Mouse (Mus musculus) kidney, embryonic 16.5 days (tissue): Measurements from ENCODE around the gene Gm44965. TPM values are rescaled to one million over a fixed set of nuclear protein-coding genes. Genes with fewer than 3 reads are reported as not detected.

ENCODE experiments used
- ATAC-seq: fragments of 200-750 bp; cut with Nextera tagmentation; 2 replicates; pipeline ENCODE4 v1.8.0; 2017; ENCODE audit warnings: moderate TSS enrichment; ENCODE audit not compliant: low FRiP score, low TSS enrichment
- H3K27ac ChIP-seq: fragments of 300-500 bp; sonication (generic); 2 replicates; pipeline ENCODE4 v1.5.1; 2014; ENCODE audit warnings: low read length
- H3K27me3 ChIP-seq: fragments of 300-500 bp; sonication (generic); 2 replicates; pipeline ENCODE4 v1.6.1; 2014; ENCODE audit warnings: low read length, control low read depth, mixed read lengths; ENCODE audit not compliant: insufficient read depth
- H3K36me3 ChIP-seq: fragments of 300-500 bp; sonication (generic); 2 replicates; pipeline ENCODE4 v1.6.1; 2014; ENCODE audit warnings: low read length, control low read depth, mixed read lengths; ENCODE audit not compliant: insufficient read depth
- H3K4me1 ChIP-seq: fragments of 300-500 bp; sonication (generic); 2 replicates; pipeline ENCODE4 v1.6.1; 2014; ENCODE audit warnings: low read length, control low read depth, mixed read lengths; ENCODE audit not compliant: insufficient read depth
- H3K4me2 ChIP-seq: fragments of 300-500 bp; sonication (generic); replicated peaks from 2 replicates; pipeline ENCODE4 v1.6.1; 2014; ENCODE audit warnings: low read depth, low read length
- H3K4me3 ChIP-seq: fragments of 300-500 bp; sonication (generic); 2 replicates; pipeline ENCODE4 v1.5.1; 2014; ENCODE audit warnings: mild to moderate bottlenecking, low read length
- H3K9ac ChIP-seq: fragments of 300-500 bp; sonication (generic); replicated peaks from 2 replicates; pipeline ENCODE4 v1.6.1; 2014; ENCODE audit warnings: low read length
- H3K9me3 ChIP-seq: fragments of 300-500 bp; sonication (generic); 2 replicates; pipeline ENCODE4 v1.6.1; 2016; ENCODE audit warnings: low read length, control low read depth
- WGBS: fragments of 180-500 bp; shearing (Covaris S2); extraction: QIAGEN DNeasy Blood & Tissue Kit; methylation state at CpG from one replicate; pipeline ENCODE4 v1.1.7; 2014; 5-methylcytosine and 5-hydroxymethylcytosine counted together
- polyA plus RNA-seq: library from polyadenylated mRNA; unstranded; fragments of >200 nt; fragmentation: Nextera tagmentation; extraction: Ambion mirVana; gene quantifications from 2 replicates; pipeline ENCODE4 v1.2.1, GENCODE M21; 2015

The Gm44965 gene
- polyA plus RNA-seq, 1 experiment from 2014 or later, result not detected

GRCm38 (mm10) chr6:48555956-48556355, 37.8 kb upstream of the Gm44965 start:
- ATAC-seq, result no peak
- Histone ChIP-seq H3K9ac (no peak overlapping the region), H3K27me3 (no peaks in the 10 kb centered on the region), H3K4me3 (no peak overlapping the region), H3K9me3 (no peaks in the 10 kb centered on the region), H3K4me1 (peaks cover 13% of the 10 kb centered on the region), H3K36me3 (peaks cover 6% of the 10 kb centered on the region; the same call in 1 of the 2 replicates), H3K27ac (peak overlapping the region; percentile 100), H3K4me2 (peak overlapping the region; percentile 65)
- 90% methylated on average over 3 of the region's 3 CpGs for WGBS

- Histone ChIP-seq H3K4me2 (no peak overlapping the region), H3K9ac (no peak overlapping the region), H3K27ac (no peak overlapping the region), H3K9me3 (no peaks in the 10 kb centered on the region), H3K4me3 (no peak overlapping the region), H3K27me3 (no peaks in the 10 kb centered on the region), H3K4me1 (peaks cover 30% of the 10 kb centered on the region), H3K36me3 (no peaks in the 10 kb centered on the region)
- WGBS, result 80% methylated on average over 4 of the region's 4 CpGs
- ATAC-seq, result no peak
Measured at GRCm38 (mm10) chr6:48565693-48566310, 27.9 kb upstream of the Gm44965 start.

GRCm38 (mm10) chr6:48566312-48566711, 27.4 kb upstream of the Gm44965 start:
- Histone ChIP-seq H3K27me3 (no peaks in the 10 kb centered on the region), H3K4me3 (no peak overlapping the region), H3K4me2 (no peak overlapping the region), H3K9ac (no peak overlapping the region), H3K4me1 (peaks cover 30% of the 10 kb centered on the region), H3K27ac (peak overlapping the region; percentile 48), H3K36me3 (no peaks in the 10 kb centered on the region), H3K9me3 (no peaks in the 10 kb centered on the region)
- WGBS, result 16% methylated on average over 5 of the region's 5 CpGs
- peak; percentile 70 for ATAC-seq

- peaks cover 45% of the 10 kb centered on the region for H3K4me1 ChIP-seq
- peak; percentile 50 for ATAC-seq
- H3K36me3 ChIP-seq, result no peaks in the 10 kb centered on the region
- H3K27ac ChIP-seq, result peak overlapping the region; percentile 61; the same call in 1 of the 2 replicates
- H3K9ac ChIP-seq, result peak overlapping the region; percentile 29; the same call in 1 of the 2 replicates
- no peaks in the 10 kb centered on the region for H3K27me3 ChIP-seq
- H3K4me2 ChIP-seq, result 0 out of 2 replicates have a peak overlapping the region, but pooled peaks have one; percentile 4
- H3K4me3 ChIP-seq, result no peak overlapping the region
- 54% methylated on average over 21 of the region's 21 CpGs for WGBS
- no peaks in the 10 kb centered on the region for H3K9me3 ChIP-seq
Measured at GRCm38 (mm10) chr6:48568036-48568984, 25.4 kb upstream of the Gm44965 start.

- Histone ChIP-seq H3K36me3 (no peaks in the 10 kb centered on the region), H3K4me3 (no peak overlapping the region), H3K27ac (peak overlapping the region; percentile 61), H3K9ac (no peak overlapping the region), H3K9me3 (no peaks in the 10 kb centered on the region), H3K4me1 (peaks cover 46% of the 10 kb centered on the region), H3K4me2 (0 out of 2 replicates have a peak overlapping the region, but pooled peaks have one; percentile 4), H3K27me3 (no peaks in the 10 kb centered on the region)
- ATAC-seq, result no peak
- 52% methylated on average over 8 of the region's 8 CpGs for WGBS
Measured at GRCm38 (mm10) chr6:48569065-48569807, 24.5 kb upstream of the Gm44965 start.

- Histone ChIP-seq H3K9ac (peak overlapping the region; percentile 45), H3K36me3 (no peaks in the 10 kb centered on the region), H3K9me3 (no peaks in the 10 kb centered on the region), H3K4me3 (peak overlapping the region; percentile 24), H3K4me1 (peaks cover 35% of the 10 kb centered on the region), H3K27ac (peak overlapping the region; percentile 89), H3K27me3 (no peaks in the 10 kb centered on the region), H3K4me2 (peak overlapping the region; percentile 37)
- WGBS, result 92% methylated on average over 5 of the region's 5 CpGs
- no peak for ATAC-seq
Measured at GRCm38 (mm10) chr6:48572014-48572413, 21.7 kb upstream of the Gm44965 start.

- Histone ChIP-seq H3K4me2 (peak within 1 kb of the TSS; percentile 37), H3K27ac (peak within 1 kb of the TSS; percentile 89), H3K36me3 (no peaks in the 10 kb centered on the region), H3K4me3 (peak within 1 kb of the TSS; percentile 24), H3K27me3 (no peaks in the 10 kb centered on the region), H3K9me3 (no peaks in the 10 kb centered on the region), H3K9ac (peak within 1 kb of the TSS; percentile 45), H3K4me1 (peaks cover 36% of the 10 kb centered on the region)
- 13% methylated on average over 6 of the region's 6 CpGs for WGBS
- peak; percentile 70; the same call in 1 of the 2 replicates for ATAC-seq
Measured at GRCm38 (mm10) chr6:48572572-48573061, 21.1 kb upstream of the Gm44965 start, which contains the start of gene Rarres2. Gene Rarres2 (minus strand): TSS chr6:48572789.

- Histone ChIP-seq H3K9me3 (no peaks in the 10 kb centered on the region), H3K27ac (peak overlapping the region; percentile 35; the same call in 1 of the 2 replicates), H3K9ac (no peak overlapping the region), H3K4me2 (no peak overlapping the region), H3K36me3 (no peaks in the 10 kb centered on the region), H3K4me3 (no peak overlapping the region), H3K27me3 (no peaks in the 10 kb centered on the region), H3K4me1 (peaks cover 37% of the 10 kb centered on the region)
- ATAC-seq, result 0 out of 2 replicates have a peak, but pooled peaks have one; percentile 24
- 28% methylated on average over 10 of the region's 10 CpGs for WGBS
Measured at GRCm38 (mm10) chr6:48573280-48573679, 20.5 kb upstream of the Gm44965 start.

- no peak overlapping the region for H3K4me3 ChIP-seq
- no peaks in the 10 kb centered on the region for H3K9me3 ChIP-seq
- no peaks in the 10 kb centered on the region for H3K36me3 ChIP-seq
- 65% methylated on average over 3 of the region's 3 CpGs for WGBS
- H3K4me1 ChIP-seq, result peaks cover 36% of the 10 kb centered on the region
- no peaks in the 10 kb centered on the region for H3K27me3 ChIP-seq
- no peak overlapping the region for H3K4me2 ChIP-seq
- no peak overlapping the region for H3K9ac ChIP-seq
- 0 out of 2 replicates have a peak overlapping the region, but pooled peaks have one; percentile 20 for H3K27ac ChIP-seq
- no peak for ATAC-seq
Measured at GRCm38 (mm10) chr6:48573981-48574380, 19.8 kb upstream of the Gm44965 start.
